Comparison of ENCODE assay signal across 29 mouse cellular contexts in genomic region chr9:110711996-110712395, GRCm38 (mm10). TPM values are rescaled to one million over a fixed set of nuclear protein-coding genes. Genes with fewer than 3 reads are reported as not detected.
DNase-seq lines count a peak whose midpoint lies in the region; ATAC-seq lines count a peak whose summit lies in the region.
"Had no signal": no experiment of that assay in that cellular context is flagged by ENCODE, and none has a peak within 500 bp of the region (broad histone marks: within the 10 kb centered on the region; RNA-seq: fewer than 3 reads in every experiment).

No protein-coding gene starts in this region.

- H3K9me3 ChIP-seq in megakaryocyte, embryonic 14.5 days: no peaks in the 10 kb centered on the region
- H3K9me3 ChIP-seq in forebrain, embryonic 15.5 days: no peaks in the 10 kb centered on the region
- H3K9me3 ChIP-seq: embryonic facial prominence, embryonic 10.5 days; embryonic facial prominence, embryonic 13.5 days; forebrain, embryonic 12.5 days; heart, embryonic 12.5 days; heart, embryonic 15.5 days; hindbrain, embryonic 10.5 days had no signal

- ATAC-seq in frontal cortex, adult (ENCODE audit: low TSS enrichment): peak; percentile 62
- no peak for ATAC-seq in megakaryocyte, adult 5-6 weeks (ENCODE audit: poor library complexity, severe bottlenecking)
- no peak for ATAC-seq in forebrain, embryonic 15.5 days (replicated peaks)
- ATAC-seq: activated CD4-positive, CD25-positive, alpha-beta regulatory T cell, adult 4 months; forebrain, embryonic 16.5 days; hindbrain, postnatal 0 days had no signal

- no peak overlapping the region for H3K9ac ChIP-seq in forebrain, embryonic 15.5 days (replicated peaks)
- H3K9ac ChIP-seq: embryonic facial prominence, embryonic 13.5 days; forebrain, embryonic 12.5 days; heart, embryonic 12.5 days; heart, embryonic 15.5 days; hindbrain, embryonic 14.5 days had no signal

- peaks cover 75% of the 10 kb centered on the region for H3K4me1 ChIP-seq in megakaryocyte, embryonic 14.5 days
- H3K4me1 ChIP-seq in forebrain, embryonic 15.5 days: no peaks in the 10 kb centered on the region
- H3K4me1 ChIP-seq: forebrain, embryonic 12.5 days had no signal

- H3K36me3 ChIP-seq in megakaryocyte, embryonic 14.5 days (replicated peaks; ENCODE audit: low read length): peaks cover 92% of the 10 kb centered on the region
- peaks cover 19% of the 10 kb centered on the region for H3K36me3 ChIP-seq in forebrain, embryonic 15.5 days

- no peak overlapping the region for H3K27ac ChIP-seq in forebrain, embryonic 15.5 days (replicated peaks)
- H3K27ac ChIP-seq: embryonic facial prominence, embryonic 10.5 days; embryonic facial prominence, embryonic 13.5 days; forebrain, embryonic 12.5 days; heart, embryonic 15.5 days; hindbrain, embryonic 10.5 days; hindbrain, embryonic 14.5 days; hindbrain, postnatal 0 days had no signal

- H3K4me3 ChIP-seq in megakaryocyte, embryonic 14.5 days (replicated peaks): peak overlapping the region; percentile 30
- no peak overlapping the region for H3K4me3 ChIP-seq in forebrain, embryonic 15.5 days
- H3K4me3 ChIP-seq: embryonic facial prominence, embryonic 10.5 days; embryonic facial prominence, embryonic 13.5 days; erythroblast, embryonic 14.5 days; forebrain, embryonic 12.5 days; heart, embryonic 12.5 days; heart, embryonic 15.5 days; hindbrain, embryonic 10.5 days had no signal

- WGBS in forebrain, embryonic 15.5 days: 91% methylated on average over 6 of the region's 6 CpGs

- DNase-seq in frontal cortex, postnatal 14 days (ENCODE audit: low spot score in 2 of 2): no peak
- peak; percentile 16 for DNase-seq in retina, embryonic 14.5 days (ENCODE audit: low spot score)
- peak; percentile 44 for DNase-seq in telencephalon, adult 2 months (ENCODE audit: low read depth, low spot score)
- no peak for DNase-seq in ovary, postnatal 36 days (ENCODE audit: low spot score)
- DNase-seq: adrenal gland, postnatal 10 days; adrenal gland, postnatal 36 days; cerebellum, adult 8-10 months; cerebellum, postnatal 10 days; cerebellum, postnatal 36 days; embryo, embryonic 11 days; gastrocnemius, postnatal 25 days; heart, adult 18-20 months; heart, postnatal 10 days; heart, postnatal 36 days had no signal

- no peak overlapping the region for H3K4me2 ChIP-seq in forebrain, embryonic 15.5 days (replicated peaks)
- H3K4me2 ChIP-seq: embryonic facial prominence, embryonic 13.5 days; forebrain, embryonic 12.5 days; heart, embryonic 12.5 days; heart, embryonic 15.5 days; hindbrain, embryonic 14.5 days had no signal

- no peaks in the 10 kb centered on the region for H3K27me3 ChIP-seq in megakaryocyte, embryonic 14.5 days (replicated peaks)
- H3K27me3 ChIP-seq in forebrain, embryonic 15.5 days: no peaks in the 10 kb centered on the region
- H3K27me3 ChIP-seq: embryonic facial prominence, embryonic 13.5 days; forebrain, embryonic 12.5 days; heart, embryonic 12.5 days; heart, embryonic 15.5 days had no signal

RNA-seq across cellular contexts. Expression of gene Myl3, which starts 29.7 kb away (rescaled TPM):
- polyA plus RNA-seq in megakaryocyte, embryonic 14.5 days (2012; ENCODE audit: insufficient read depth, low replicate concordance): not detected in 2 replicates
- not detected in 2 replicates for total RNA-seq in megakaryocyte, adult 5-6 weeks (2015)
- total RNA-seq in megakaryocyte, adult 5-6 weeks (2017): not detected in 2 replicates
- 0.45 and 1.3 TPM in 2 replicates for polyA plus RNA-seq in forebrain, embryonic 15.5 days (2015; fragmentation: Nextera tagmentation; extraction: Ambion mirVana)
- total RNA-seq: hindbrain, postnatal 0 days had no signal
- polyA plus RNA-seq: activated CD4-positive, CD25-positive, alpha-beta regulatory T cell, adult 4 months; erythroblast, embryonic 14.5 days; hindbrain, embryonic 10.5 days had no signal

RNA-seq across cellular contexts. Expression of gene Pth1r, which starts 34.9 kb away (rescaled TPM):
- 0.11 TPM in 1 of 2 replicates, not detected in the other for polyA plus RNA-seq in megakaryocyte, embryonic 14.5 days (2012; ENCODE audit: insufficient read depth, low replicate concordance)
- total RNA-seq in megakaryocyte, adult 5-6 weeks (2015): not detected in 2 replicates
- 0.77 TPM in 1 of 2 replicates, not detected in the other for total RNA-seq in megakaryocyte, adult 5-6 weeks (2017)
- 6.3 and 7.0 TPM in 2 replicates for polyA plus RNA-seq in forebrain, embryonic 15.5 days (2015; fragmentation: Nextera tagmentation; extraction: Ambion mirVana)
- polyA plus RNA-seq: activated CD4-positive, CD25-positive, alpha-beta regulatory T cell, adult 4 months; erythroblast, embryonic 14.5 days had no signal

RNA-seq across cellular contexts. Expression of gene Ccdc12, which starts 55.7 kb away (rescaled TPM):
- 77.7 and 537 TPM in 2 replicates for polyA plus RNA-seq in megakaryocyte, embryonic 14.5 days (2012; ENCODE audit: insufficient read depth, low replicate concordance)
- total RNA-seq in megakaryocyte, adult 5-6 weeks (2015): 204 and 210 TPM in 2 replicates
- total RNA-seq in megakaryocyte, adult 5-6 weeks (2017): 165 and 180 TPM in 2 replicates
- 120 and 130 TPM in 2 replicates for polyA plus RNA-seq in forebrain, embryonic 15.5 days (2015; fragmentation: Nextera tagmentation; extraction: Ambion mirVana)

RNA-seq across cellular contexts. Expression of gene Nbeal2, which starts 58.0 kb away (rescaled TPM):
- polyA plus RNA-seq in megakaryocyte, embryonic 14.5 days (2012; ENCODE audit: insufficient read depth, low replicate concordance): 102 and 106 TPM in 2 replicates
- total RNA-seq in megakaryocyte, adult 5-6 weeks (2015): 42.1 and 52.5 TPM in 2 replicates
- total RNA-seq in megakaryocyte, adult 5-6 weeks (2017): 29.1 and 35.9 TPM in 2 replicates
- polyA plus RNA-seq in forebrain, embryonic 15.5 days (2015; fragmentation: Nextera tagmentation; extraction: Ambion mirVana): 2.1 and 2.4 TPM in 2 replicates

Comparison
In these comparisons a context has a peak if more than half of its experiments do, and no peak if none do; other contexts are left out.
1. DNase-seq: peak in retina, embryonic 14.5 days (single experiment) and telencephalon, adult 2 months (single experiment); none in frontal cortex, postnatal 14 days (0 of 2) and ovary, postnatal 36 days (single experiment).